Mouse (Mus musculus) ES-E14 (cell line): ENCODE measurements around the gene 3110082I17Rik. TPM values are rescaled to one million over a fixed set of nuclear protein-coding genes. Genes with fewer than 3 reads are reported as not detected.

Experiments used
- DNase-seq: peaks from one replicate; pipeline ENCODE4 v3.0.0-alpha.2; 2013; ENCODE audit warnings: low read depth, low spot score
- H3K27ac ChIP-seq: 2 replicates; pipeline ENCODE4 v1.5.1; 2012; ENCODE audit warnings: low read depth, mild to moderate bottlenecking, low read length, moderate library complexity, mixed read lengths; ENCODE audit not compliant: poor library complexity, insufficient read depth, severe bottlenecking
- H3K36me3 ChIP-seq: 2 replicates; pipeline ENCODE4 v1.6.1; 2012; ENCODE audit warnings: mild to moderate bottlenecking, low read length, moderate library complexity, mixed read lengths; ENCODE audit not compliant: control insufficient read depth, poor library complexity, insufficient read depth, severe bottlenecking
- H3K4me1 ChIP-seq, 2 experiments: fragments of 150-350 bp in 1 of 2; sonication (generic) in 1 of 2; 2 replicates each; pipeline ENCODE4 v1.6.1; 2012; ENCODE audit warnings: low read length in 2 of 2, mild to moderate bottlenecking in 1 of 2, mixed read lengths in 1 of 2; ENCODE audit not compliant: control insufficient read depth in 2 of 2, insufficient read depth in 2 of 2, poor library complexity in 1 of 2
- H3K4me3 ChIP-seq, 2 experiments: fragments of 150-350 bp in 1 of 2; sonication (generic) in 1 of 2; 2 replicates each; pipeline ENCODE4 v1.5.1; 2012; ENCODE audit warnings: low read length in 2 of 2, low read depth in 1 of 2, mild to moderate bottlenecking in 1 of 2, mixed read lengths in 1 of 2; ENCODE audit not compliant: insufficient read depth in 1 of 2, poor library complexity in 1 of 2, severe bottlenecking in 1 of 2
- H3K9ac ChIP-seq: 2 replicates; pipeline ENCODE4 v1.6.1; 2012; ENCODE audit warnings: low read depth, mild to moderate bottlenecking, low read length, mixed read lengths; ENCODE audit not compliant: poor library complexity, insufficient read depth, severe bottlenecking
- H3K9me3 ChIP-seq: fragments of 150-350 bp; sonication (generic); 2 replicates; pipeline ENCODE4 v1.6.1; 2012; ENCODE audit warnings: low read depth, mild to moderate bottlenecking, low read length; ENCODE audit not compliant: control insufficient read depth, insufficient read depth
- CHD2 ChIP-seq: IDR thresholded peaks from 2 replicates; pipeline ENCODE4 v1.6.1; 2014; ENCODE audit warnings: mild to moderate bottlenecking, low read depth, low read length, inconsistent platforms
- HCFC1 ChIP-seq: IDR thresholded peaks from 2 replicates; pipeline ENCODE4 v1.6.1; 2012; ENCODE audit warnings: low read length, inconsistent platforms, borderline replicate concordance; ENCODE audit not compliant: insufficient read depth
- MAFK ChIP-seq: IDR thresholded peaks from 2 replicates; pipeline ENCODE4 v1.6.1; 2014; ENCODE audit warnings: mild to moderate bottlenecking, low read depth, low read length, inconsistent platforms; ENCODE audit not compliant: insufficient read depth
- ZC3H11A ChIP-seq: IDR thresholded peaks from 2 replicates; pipeline ENCODE4 v1.6.1; 2012; ENCODE audit warnings: low read depth, mild to moderate bottlenecking, inconsistent platforms, low read length, borderline replicate concordance
- ZNF384 ChIP-seq: IDR thresholded peaks from 2 replicates; pipeline ENCODE4 v1.6.1; 2012; ENCODE audit warnings: low read depth, low read length, inconsistent platforms
- in situ Hi-C, 2 experiments: fragments of 600-800 bp; cut with MboI; formaldehyde crosslinking; loops; one replicate each; pipeline ENCODE4 v1.15.1; 2025; ENCODE audit warnings: low sequenced_read_pairs in 2 of 2, inconsistent platforms in 1 of 2; ENCODE audit not compliant: unreplicated experiment in 2 of 2
- total RNA-seq: library from RNA; depleted of rRNA; stranded (reverse); fragments of 300-350 nt; gene quantifications from 2 replicates; pipeline ENCODE4 v1.2.3, GENCODE M21; 2012

3110082I17Rik gene
- total RNA-seq, 1 experiment = 32.6 TPM

- no peak overlapping the region for H3K9ac ChIP-seq
- TF ChIP-seq CHD2 = no peak
- TF ChIP-seq ZC3H11A = no peak
- no peak for TF ChIP-seq MAFK
- TF ChIP-seq HCFC1 = no peak
- H3K36me3 ChIP-seq = no peaks in the 10 kb centered on the region
- DNase-seq = no peak
- no peak overlapping the region for H3K27ac ChIP-seq
- in situ Hi-C loops = no loop called here
- H3K4me3 ChIP-seq = no peak overlapping the region
- no peaks in the 10 kb centered on the region for H3K9me3 ChIP-seq
- H3K4me1 ChIP-seq = peaks cover 0 to 18% of the 10 kb centered on the region in 2 experiments; a peak in 1 of 4 replicates
Observed at GRCm38 (mm10) chr5:139323260-139323924, 136.9 kb downstream of the 3110082I17Rik start.

DNA sequence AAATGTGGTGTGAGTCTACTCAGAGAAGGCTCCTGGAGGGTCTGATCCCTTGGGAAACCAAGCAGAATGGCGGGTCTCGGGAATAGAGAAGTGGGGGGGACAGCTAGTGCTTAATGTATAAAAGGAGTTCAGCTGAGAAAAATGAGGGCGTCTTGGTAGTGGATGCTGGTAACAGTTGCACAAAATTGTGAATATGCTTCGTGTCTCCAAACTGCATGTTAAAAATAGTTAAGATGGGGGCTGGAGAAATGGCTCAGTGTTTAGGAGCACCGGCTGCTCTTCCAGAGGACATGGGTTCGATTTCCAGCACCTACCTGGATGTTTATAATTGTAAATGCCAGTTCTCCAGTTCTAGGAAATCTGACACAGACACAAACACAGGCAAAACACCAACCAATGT, 139.0 kb downstream of the 3110082I17Rik start:
- DNase-seq = no peak
- Histone ChIP-seq H3K4me1 (peaks cover 0 to 20% of the 10 kb centered on the region in 2 experiments; a peak in 1 of 4 replicates), H3K9ac (no peak overlapping the region), H3K4me3 (no peak overlapping the region), H3K27ac (no peak overlapping the region), H3K9me3 (no peaks in the 10 kb centered on the region), H3K36me3 (no peaks in the 10 kb centered on the region)
- TF ChIP-seq CHD2 (no peak), MAFK (no peak), ZC3H11A (no peak), HCFC1 (no peak), ZNF384 (no peak)
- in situ Hi-C loops = no loop called here

- no peak for TF ChIP-seq CHD2
- no peak for TF ChIP-seq ZC3H11A
- no peak for TF ChIP-seq MAFK
- TF ChIP-seq ZNF384 = no peak
- no peak for TF ChIP-seq HCFC1
- Histone ChIP-seq H3K9ac (no peak overlapping the region), H3K36me3 (no peaks in the 10 kb centered on the region), H3K4me1 (peaks cover 0 to 15% of the 10 kb centered on the region in 2 experiments; a peak in 1 of 4 replicates), H3K27ac (no peak overlapping the region; the same call in 1 of the 2 replicates), H3K4me3 (no peak overlapping the region), H3K9me3 (no peaks in the 10 kb centered on the region)
- in situ Hi-C loops = no loop called here
- no peak for DNase-seq
Observed at GRCm38 (mm10) chr5:139320424-139320823, 139.9 kb downstream of the 3110082I17Rik start.

- in situ Hi-C loops = no loop called here
- Histone ChIP-seq H3K27ac (no peak overlapping the region; the same call in 1 of the 2 replicates), H3K36me3 (no peaks in the 10 kb centered on the region), H3K4me3 (peak overlapping the region in 1 of 2 experiments; percentile 55; a peak in 3 of 4 replicates), H3K9me3 (no peaks in the 10 kb centered on the region), H3K9ac (peak overlapping the region; percentile 35; the same call in 1 of the 2 replicates), H3K4me1 (peaks cover 0 to 20% of the 10 kb centered on the region in 2 experiments; a peak in 2 of 4 replicates)
- no peak for TF ChIP-seq ZC3H11A
- TF ChIP-seq CHD2 = peak; percentile 72; the same call in 1 of the 2 replicates
- no peak for TF ChIP-seq HCFC1
- no peak for TF ChIP-seq ZNF384
- DNase-seq = peak; percentile 13
Observed at GRCm38 (mm10) chr5:139317751-139318504, 142.4 kb downstream of the 3110082I17Rik start.
